Mouse (Mus musculus): Measurements from ENCODE around the gene Pafah1b2.

Pafah1b2 gene

GRCm38 (mm10) chr9:45981331-45981730, 31.2 kb downstream of the Pafah1b2 start:
- DNase-seq (ENCODE audit: low spot score in 2 of 2), result no peak

- DNase-seq (ENCODE audit: low spot score in 2 of 2), result no peak
These were observed 31.9 kb downstream of the Pafah1b2 start for GRCm38 (mm10) chr9:45980611-45981010.

GRCm38 (mm10) chr9:45979778-45980177, 32.7 kb downstream of the Pafah1b2 start:
- no peak for DNase-seq (ENCODE audit: low spot score in 2 of 2)

- DNase-seq (ENCODE audit: low spot score in 2 of 2), result no peak
These were observed 35.6 kb downstream of the Pafah1b2 start for GRCm38 (mm10) chr9:45976884-45977283.

GRCm38 (mm10) chr9:45963577-45963976, 48.9 kb downstream of the Pafah1b2 start:
- DNase-seq (ENCODE audit: low spot score in 2 of 2), result no peak

- no peak for DNase-seq (ENCODE audit: low spot score in 2 of 2)
These were observed 50.6 kb downstream of the Pafah1b2 start for GRCm38 (mm10) chr9:45961855-45962254.

GRCm38 (mm10) chr9:45959661-45960060, 52.8 kb downstream of the Pafah1b2 start:
- DNase-seq (ENCODE audit: low spot score in 2 of 2), result no peak

- no peak for DNase-seq (ENCODE audit: low spot score in 2 of 2)
These were observed 53.6 kb downstream of the Pafah1b2 start for GRCm38 (mm10) chr9:45958851-45959250.

- DNase-seq (ENCODE audit: low spot score in 2 of 2), result no peak
These were observed 54.3 kb downstream of the Pafah1b2 start for GRCm38 (mm10) chr9:45958023-45958670.

- DNase-seq (ENCODE audit: low spot score in 2 of 2), result peak; percentile 77 to 88
These were observed 57.2 kb downstream of the Pafah1b2 start, which contains the start of gene Sidt2 for GRCm38 (mm10) chr9:45955107-45955963. Sidt2 (minus strand) TSS chr9:45955258.

GRCm38 (mm10) chr9:45954294-45955106, 58.0 kb downstream of the Pafah1b2 start:
- peak in 1 of 2 experiments; percentile 51 for DNase-seq (ENCODE audit: low spot score in 2 of 2)

- DNase-seq (ENCODE audit: low spot score in 2 of 2), result no peak
These were observed 58.8 kb downstream of the Pafah1b2 start for GRCm38 (mm10) chr9:45953511-45954293.

GRCm38 (mm10) chr9:45952890-45953289, 59.6 kb downstream of the Pafah1b2 start:
- DNase-seq (ENCODE audit: low spot score in 2 of 2), result no peak

- no peak for DNase-seq (ENCODE audit: low spot score in 2 of 2)
These were observed 60.4 kb downstream of the Pafah1b2 start for GRCm38 (mm10) chr9:45952057-45952456.

- DNase-seq (ENCODE audit: low spot score in 2 of 2), result no peak
These were observed 65.7 kb downstream of the Pafah1b2 start for GRCm38 (mm10) chr9:45946872-45947183.

GRCm38 (mm10) chr9:45946182-45946871, 66.2 kb downstream of the Pafah1b2 start:
- no peak for DNase-seq (ENCODE audit: low spot score in 2 of 2)

- DNase-seq (ENCODE audit: low spot score in 2 of 2), result no peak
These were observed 66.8 kb downstream of the Pafah1b2 start for GRCm38 (mm10) chr9:45945721-45946120.

GRCm38 (mm10) chr9:45944506-45945400, 67.7 kb downstream of the Pafah1b2 start:
- DNase-seq (ENCODE audit: low spot score in 2 of 2), result no peak

GRCm38 (mm10) chr9:45943628-45944505, 68.6 kb downstream of the Pafah1b2 start:
- no peak for DNase-seq (ENCODE audit: low spot score in 2 of 2)

Data from frontal cortex, postnatal 10 days (tissue).